Mouse (Mus musculus): ENCODE measurements at regions not wholly inside any gene's neighbourhood (a gene's known extent, or its start where the extent isn't known, plus 50 kb on each side); places are given as distances from the start of the nearest gene placed in this dataset.

DNA sequence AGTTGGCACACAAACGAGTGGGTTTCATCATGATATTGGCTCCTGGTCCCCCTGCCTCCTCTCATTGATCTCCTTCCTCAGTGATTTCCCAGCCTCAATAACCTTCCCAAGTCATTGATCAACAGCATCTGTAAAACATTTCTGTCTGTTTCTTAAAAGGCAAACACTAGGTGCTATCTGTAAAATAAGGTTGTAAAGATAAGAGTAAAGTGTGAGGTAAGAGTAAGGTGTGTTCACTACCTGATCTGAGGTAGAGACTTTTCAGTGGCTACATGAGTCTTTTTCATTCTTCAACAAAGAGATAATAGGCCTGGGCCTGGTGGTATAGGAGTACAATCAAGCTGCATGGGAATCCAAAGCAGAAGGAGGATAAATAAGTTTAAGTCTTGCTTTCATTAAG is 55.7 kb downstream of the Plk2 start:
- peaks cover 2% of the 10 kb centered on the region; the same call in 1 of the 2 replicates for H3K27me3 ChIP-seq (ENCODE audit: control insufficient read depth, insufficient read depth, low read length)
- no peak overlapping the region for H3K9ac ChIP-seq (ENCODE audit: low read length)
- H3K9me3 ChIP-seq (ENCODE audit: control insufficient read depth, low read length), result no peaks in the 10 kb centered on the region
- H3K36me3 ChIP-seq (ENCODE audit: control insufficient read depth, insufficient read depth, low read length), result no peaks in the 10 kb centered on the region
- DNase-seq (ENCODE audit: low spot score, missing footprints), result no peak
- 67% methylated on average over 1 of the region's 1 CpGs for WGBS
- H3K4me3 ChIP-seq (ENCODE audit: low read depth, low read length), result no peak overlapping the region
- no peak overlapping the region for H3K27ac ChIP-seq (ENCODE audit: low read depth, low read length)
- no peak for ATAC-seq (ENCODE audit: low FRiP score)
- peaks cover 3% of the 10 kb centered on the region for H3K4me1 ChIP-seq (ENCODE audit: control insufficient read depth, insufficient read depth, low read length)
- no peak overlapping the region for H3K4me2 ChIP-seq

DNA sequence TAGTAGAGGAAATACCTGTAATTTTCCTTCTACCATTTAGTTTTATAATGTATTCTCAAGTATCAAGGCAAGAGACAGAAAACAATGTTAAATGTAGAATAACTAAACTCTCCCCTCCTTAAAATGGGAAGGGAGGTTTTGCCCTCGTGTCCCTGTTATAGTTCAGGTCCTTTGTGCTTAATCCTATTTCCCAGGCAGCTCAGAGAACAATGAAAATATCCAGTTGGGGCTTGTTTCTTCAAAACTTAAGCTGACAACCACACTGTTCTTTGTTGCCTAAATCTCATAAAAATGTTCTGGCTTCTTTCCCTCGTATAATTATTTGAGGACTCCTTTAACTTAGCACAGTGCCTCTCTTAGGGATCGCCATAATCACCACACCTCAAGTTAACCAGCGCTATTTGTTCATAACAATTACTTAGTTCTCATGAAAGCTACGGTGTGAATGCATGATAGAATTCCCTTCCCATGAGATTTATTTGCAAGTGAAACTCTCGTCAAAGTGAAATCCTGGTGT is 57.2 kb downstream of the Plk2 start:
- Histone ChIP-seq H3K4me2 (no peak overlapping the region), H3K9me3 (ENCODE audit: control insufficient read depth, low read length) (no peaks in the 10 kb centered on the region), H3K27me3 (ENCODE audit: control insufficient read depth, insufficient read depth, low read length) (peaks cover 2% of the 10 kb centered on the region; the same call in 1 of the 2 replicates), H3K36me3 (ENCODE audit: control insufficient read depth, insufficient read depth, low read length) (no peaks in the 10 kb centered on the region), H3K4me3 (ENCODE audit: low read depth, low read length) (no peak overlapping the region), H3K4me1 (ENCODE audit: control insufficient read depth, insufficient read depth, low read length) (peaks cover 3% of the 10 kb centered on the region), H3K9ac (ENCODE audit: low read length) (no peak overlapping the region), H3K27ac (ENCODE audit: low read depth, low read length) (no peak overlapping the region)
- peak; percentile 67 for ATAC-seq (ENCODE audit: low FRiP score)
- 27% methylated on average over 6 of the region's 6 CpGs for WGBS
- DNase-seq (ENCODE audit: low spot score, missing footprints), result no peak

DNA sequence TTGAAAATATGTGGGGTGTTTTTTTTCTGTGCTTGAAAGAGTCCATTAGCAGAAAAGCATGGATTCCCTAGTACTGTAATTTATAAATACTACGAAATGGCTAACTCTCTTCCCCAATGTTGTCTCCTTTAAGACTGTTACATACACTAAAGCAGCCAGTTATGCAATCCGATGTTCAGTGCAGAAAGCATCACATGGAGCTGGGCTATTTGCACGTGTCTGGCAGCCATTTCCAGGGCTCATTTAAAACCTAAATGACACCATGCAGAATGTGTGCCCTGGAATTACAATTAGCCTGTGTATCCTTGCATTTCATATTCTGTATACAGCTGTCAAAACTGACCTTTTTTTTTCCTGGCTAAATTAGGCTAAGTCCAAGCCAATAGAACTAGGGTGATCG is 60.2 kb downstream of the Plk2 start:
- Histone ChIP-seq H3K27ac (ENCODE audit: low read depth, low read length) (no peak overlapping the region), H3K36me3 (ENCODE audit: control insufficient read depth, insufficient read depth, low read length) (no peaks in the 10 kb centered on the region), H3K9ac (ENCODE audit: low read length) (no peak overlapping the region), H3K4me1 (ENCODE audit: control insufficient read depth, insufficient read depth, low read length) (peaks cover 3% of the 10 kb centered on the region), H3K4me3 (ENCODE audit: low read depth, low read length) (no peak overlapping the region), H3K4me2 (no peak overlapping the region), H3K27me3 (ENCODE audit: control insufficient read depth, insufficient read depth, low read length) (peaks cover 2% of the 10 kb centered on the region; the same call in 1 of the 2 replicates), H3K9me3 (ENCODE audit: control insufficient read depth, low read length) (no peaks in the 10 kb centered on the region)
- ATAC-seq (ENCODE audit: low FRiP score) (no peak), DNase-seq (ENCODE audit: low spot score, missing footprints) (no peak)
- WGBS, result 82% methylated on average over 4 of the region's 4 CpGs

DNA sequence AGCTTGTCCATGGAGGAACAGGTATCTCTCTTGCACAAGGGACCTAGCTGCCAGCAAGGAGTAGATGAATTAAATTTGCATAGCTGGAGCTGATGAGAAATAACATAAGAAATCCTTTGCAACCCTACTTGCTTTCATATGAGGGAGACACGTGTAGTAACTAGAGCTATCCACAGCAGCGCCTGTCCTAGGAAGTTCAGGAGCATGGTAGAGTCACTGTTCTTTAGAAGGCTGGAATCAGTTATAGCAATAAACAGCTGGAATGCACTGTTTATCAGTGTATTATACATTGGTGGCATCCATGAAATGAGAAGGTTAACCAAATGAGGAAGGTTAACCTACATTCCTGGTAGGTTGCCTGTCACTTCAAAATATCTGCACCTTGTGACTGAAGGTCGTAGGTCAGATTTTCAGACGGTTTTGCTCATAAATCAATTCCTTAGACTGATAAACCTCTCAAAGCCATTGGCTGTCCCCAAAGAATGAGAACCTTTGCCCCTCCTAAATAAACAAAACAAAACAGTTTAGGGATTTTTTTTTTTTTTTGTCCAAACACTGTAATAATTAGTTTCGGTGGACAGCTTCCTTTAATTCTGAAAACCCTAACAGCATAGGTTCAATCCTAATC is 60.8 kb downstream of the Plk2 start:
- H3K27ac ChIP-seq (ENCODE audit: low read depth, low read length), result no peak overlapping the region
- H3K9ac ChIP-seq (ENCODE audit: low read length), result no peak overlapping the region
- no peaks in the 10 kb centered on the region for H3K9me3 ChIP-seq (ENCODE audit: control insufficient read depth, low read length)
- H3K4me2 ChIP-seq, result no peak overlapping the region
- H3K27me3 ChIP-seq (ENCODE audit: control insufficient read depth, insufficient read depth, low read length), result peaks cover 2% of the 10 kb centered on the region; the same call in 1 of the 2 replicates
- WGBS, result 84% methylated on average over 5 of the region's 5 CpGs
- H3K4me1 ChIP-seq (ENCODE audit: control insufficient read depth, insufficient read depth, low read length), result peaks cover 3% of the 10 kb centered on the region
- no peak overlapping the region for H3K4me3 ChIP-seq (ENCODE audit: low read depth, low read length)
- H3K36me3 ChIP-seq (ENCODE audit: control insufficient read depth, insufficient read depth, low read length), result no peaks in the 10 kb centered on the region
- no peak for DNase-seq (ENCODE audit: low spot score, missing footprints)
- ATAC-seq (ENCODE audit: low FRiP score), result no peak

DNA sequence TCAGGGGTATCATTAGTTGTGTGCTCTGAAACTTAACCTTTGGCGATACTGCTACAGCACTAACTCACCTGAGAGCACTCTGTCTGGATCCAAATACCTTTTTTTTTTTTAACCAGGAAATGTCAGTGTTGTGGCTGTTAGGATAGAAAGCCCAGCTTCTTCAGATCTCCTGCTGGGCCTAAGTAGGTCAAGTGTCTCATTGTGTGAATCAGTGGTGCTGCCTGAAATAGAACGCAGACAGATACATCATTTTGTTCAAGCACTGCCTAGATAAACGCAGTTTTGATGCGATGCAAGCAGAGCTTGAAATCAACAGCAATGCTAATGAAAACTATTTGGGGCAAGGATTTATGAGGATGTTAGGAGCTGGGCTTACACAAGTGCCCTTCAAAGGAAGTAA is 63.9 kb downstream of the Plk2 start:
- WGBS, result 82% methylated on average over 4 of the region's 4 CpGs
- H3K27me3 ChIP-seq (ENCODE audit: control insufficient read depth, insufficient read depth, low read length), result no peaks in the 10 kb centered on the region
- no peak overlapping the region for H3K27ac ChIP-seq (ENCODE audit: low read depth, low read length)
- H3K9me3 ChIP-seq (ENCODE audit: control insufficient read depth, low read length), result no peaks in the 10 kb centered on the region
- no peak for DNase-seq (ENCODE audit: low spot score, missing footprints)
- no peak overlapping the region for H3K4me2 ChIP-seq
- no peak overlapping the region for H3K9ac ChIP-seq (ENCODE audit: low read length)
- ATAC-seq (ENCODE audit: low FRiP score), result no peak
- no peak overlapping the region for H3K4me3 ChIP-seq (ENCODE audit: low read depth, low read length)
- no peaks in the 10 kb centered on the region for H3K36me3 ChIP-seq (ENCODE audit: control insufficient read depth, insufficient read depth, low read length)
- no peaks in the 10 kb centered on the region for H3K4me1 ChIP-seq (ENCODE audit: control insufficient read depth, insufficient read depth, low read length)

DNA sequence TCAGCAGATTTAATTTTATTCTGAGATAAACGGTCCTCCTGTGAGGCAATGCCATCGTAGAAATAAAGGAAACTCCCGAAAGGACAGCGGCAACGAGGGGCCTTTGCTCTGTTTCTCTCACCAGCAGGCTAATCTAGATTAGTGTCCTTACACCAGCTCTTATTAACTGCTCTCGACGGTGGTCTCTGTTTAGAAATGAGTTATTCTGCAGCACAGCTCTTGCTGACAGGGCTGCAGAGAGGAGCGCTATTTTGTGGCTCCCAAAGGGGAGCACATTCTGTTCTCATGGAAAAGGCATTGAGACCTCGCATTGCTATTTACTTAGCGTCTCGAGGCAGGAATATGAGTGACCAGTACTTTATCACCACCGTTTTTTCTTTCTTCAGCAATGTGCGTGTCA is 66.7 kb downstream of the Plk2 start:
- no peaks in the 10 kb centered on the region for H3K4me1 ChIP-seq (ENCODE audit: control insufficient read depth, insufficient read depth, low read length)
- no peak for DNase-seq (ENCODE audit: low spot score, missing footprints)
- no peaks in the 10 kb centered on the region for H3K9me3 ChIP-seq (ENCODE audit: control insufficient read depth, low read length)
- no peaks in the 10 kb centered on the region for H3K27me3 ChIP-seq (ENCODE audit: control insufficient read depth, insufficient read depth, low read length)
- no peak for ATAC-seq (ENCODE audit: low FRiP score)
- H3K4me2 ChIP-seq, result no peak overlapping the region
- H3K27ac ChIP-seq (ENCODE audit: low read depth, low read length), result no peak overlapping the region
- H3K9ac ChIP-seq (ENCODE audit: low read length), result no peak overlapping the region
- H3K4me3 ChIP-seq (ENCODE audit: low read depth, low read length), result no peak overlapping the region
- H3K36me3 ChIP-seq (ENCODE audit: control insufficient read depth, insufficient read depth, low read length), result no peaks in the 10 kb centered on the region
- 76% methylated on average over 13 of the region's 13 CpGs for WGBS

DNA sequence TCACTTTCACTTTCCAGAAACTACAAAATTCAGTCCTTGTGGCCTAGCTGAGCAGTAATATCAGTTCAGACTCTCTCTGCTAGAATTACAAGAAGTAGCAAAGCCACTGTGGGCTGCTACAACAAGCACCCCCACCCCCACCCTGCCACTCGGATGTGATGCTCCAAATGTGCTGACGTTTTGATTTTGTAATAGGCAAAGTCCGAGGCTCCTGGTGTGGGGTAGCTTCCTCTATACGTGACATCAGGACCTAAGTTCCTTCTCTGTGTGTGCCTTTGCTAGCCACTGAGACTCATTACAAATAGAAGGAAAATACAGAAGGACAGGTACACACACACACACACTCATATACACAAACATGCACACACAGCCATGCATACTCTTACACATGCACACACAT is 76.7 kb downstream of the Plk2 start:
- H3K4me2 ChIP-seq, result no peak overlapping the region
- ATAC-seq (ENCODE audit: low FRiP score) (no peak), DNase-seq (ENCODE audit: low spot score, missing footprints) (no peak)
- 64% methylated on average over 4 of the region's 4 CpGs for WGBS
- H3K27ac ChIP-seq (ENCODE audit: low read depth, low read length), result no peak overlapping the region
- no peaks in the 10 kb centered on the region; the same call in 1 of the 2 replicates for H3K9me3 ChIP-seq (ENCODE audit: control insufficient read depth, low read length)
- no peak overlapping the region for H3K4me3 ChIP-seq (ENCODE audit: low read depth, low read length)
- H3K9ac ChIP-seq (ENCODE audit: low read length), result no peak overlapping the region
- H3K27me3 ChIP-seq (ENCODE audit: control insufficient read depth, insufficient read depth, low read length), result no peaks in the 10 kb centered on the region
- no peaks in the 10 kb centered on the region for H3K4me1 ChIP-seq (ENCODE audit: control insufficient read depth, insufficient read depth, low read length)
- no peaks in the 10 kb centered on the region for H3K36me3 ChIP-seq (ENCODE audit: control insufficient read depth, insufficient read depth, low read length)

DNA sequence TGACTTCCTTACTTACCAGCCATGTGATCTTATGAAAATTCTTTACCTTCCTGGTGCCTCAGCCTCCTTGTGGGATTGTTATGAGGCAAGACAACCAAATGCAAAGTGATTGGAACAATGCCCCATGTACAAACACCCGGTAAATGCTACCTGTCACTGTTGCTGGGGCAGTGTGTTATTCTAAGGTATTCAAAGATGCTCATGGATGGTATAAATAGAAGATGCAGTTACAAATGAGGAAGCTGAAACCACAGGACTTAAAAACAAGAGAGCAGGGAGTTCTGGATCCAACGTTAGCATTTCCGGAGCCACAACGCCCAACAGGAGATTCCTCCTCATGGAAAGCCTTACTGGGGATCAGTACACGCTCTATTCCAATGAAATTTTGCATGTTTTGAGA is 82.9 kb downstream of the Plk2 start:
- DNase-seq (ENCODE audit: low spot score, missing footprints), result no peak
- H3K4me2 ChIP-seq, result no peak overlapping the region
- no peaks in the 10 kb centered on the region; the same call in 1 of the 2 replicates for H3K9me3 ChIP-seq (ENCODE audit: control insufficient read depth, low read length)
- 89% methylated on average over 5 of the region's 5 CpGs for WGBS
- H3K4me3 ChIP-seq (ENCODE audit: low read depth, low read length), result no peak overlapping the region
- no peak overlapping the region for H3K9ac ChIP-seq (ENCODE audit: low read length)
- H3K36me3 ChIP-seq (ENCODE audit: control insufficient read depth, insufficient read depth, low read length), result no peaks in the 10 kb centered on the region
- no peak for ATAC-seq (ENCODE audit: low FRiP score)
- H3K27me3 ChIP-seq (ENCODE audit: control insufficient read depth, insufficient read depth, low read length), result no peaks in the 10 kb centered on the region
- H3K4me1 ChIP-seq (ENCODE audit: control insufficient read depth, insufficient read depth, low read length), result no peaks in the 10 kb centered on the region
- no peak overlapping the region for H3K27ac ChIP-seq (ENCODE audit: low read depth, low read length)

DNA sequence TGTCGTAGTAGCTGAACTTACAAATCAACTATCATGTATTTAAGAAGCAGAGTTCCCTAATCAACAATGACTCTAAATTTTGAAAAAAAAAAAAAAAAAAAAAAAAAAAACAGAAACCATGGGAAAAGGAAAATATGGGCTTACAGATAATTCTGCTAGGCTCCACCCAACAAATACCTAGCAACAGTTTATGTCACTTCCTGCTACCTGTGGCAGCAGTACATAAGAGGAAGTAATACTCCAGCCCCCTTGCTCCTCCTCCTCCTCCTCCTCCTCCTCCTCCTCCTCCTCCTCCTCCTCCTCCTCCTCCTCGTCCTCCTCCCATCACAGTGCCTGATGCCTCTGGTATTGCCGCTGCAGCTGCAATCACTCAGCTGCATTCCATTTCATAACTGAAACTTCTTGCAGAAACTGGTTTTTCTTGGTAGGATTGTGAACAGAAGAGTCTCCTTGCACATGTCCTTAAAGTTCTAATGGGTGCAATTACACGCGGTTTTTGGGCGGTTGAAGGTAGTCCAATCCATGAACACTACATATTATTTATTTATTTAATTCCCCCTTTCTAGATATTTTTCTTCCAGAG is 89.6 kb downstream of the Plk2 start:
- H3K36me3 ChIP-seq (ENCODE audit: control insufficient read depth, insufficient read depth, low read length), result no peaks in the 10 kb centered on the region
- no peak overlapping the region for H3K27ac ChIP-seq (ENCODE audit: low read depth, low read length)
- H3K9ac ChIP-seq (ENCODE audit: low read length), result no peak overlapping the region
- no peaks in the 10 kb centered on the region for H3K4me1 ChIP-seq (ENCODE audit: control insufficient read depth, insufficient read depth, low read length)
- WGBS, result 94% methylated on average over 5 of the region's 6 CpGs
- H3K4me3 ChIP-seq (ENCODE audit: low read depth, low read length), result no peak overlapping the region
- no peaks in the 10 kb centered on the region for H3K9me3 ChIP-seq (ENCODE audit: control insufficient read depth, low read length)
- no peak overlapping the region for H3K4me2 ChIP-seq
- DNase-seq (ENCODE audit: low spot score, missing footprints), result no peak
- ATAC-seq (ENCODE audit: low FRiP score), result no peak
- H3K27me3 ChIP-seq (ENCODE audit: control insufficient read depth, insufficient read depth, low read length), result no peaks in the 10 kb centered on the region

Data from midbrain, embryonic 11.5 days (tissue).